Comparison of ENCODE assay signal across 1 mouse cellular context in the genomic region with DNA sequence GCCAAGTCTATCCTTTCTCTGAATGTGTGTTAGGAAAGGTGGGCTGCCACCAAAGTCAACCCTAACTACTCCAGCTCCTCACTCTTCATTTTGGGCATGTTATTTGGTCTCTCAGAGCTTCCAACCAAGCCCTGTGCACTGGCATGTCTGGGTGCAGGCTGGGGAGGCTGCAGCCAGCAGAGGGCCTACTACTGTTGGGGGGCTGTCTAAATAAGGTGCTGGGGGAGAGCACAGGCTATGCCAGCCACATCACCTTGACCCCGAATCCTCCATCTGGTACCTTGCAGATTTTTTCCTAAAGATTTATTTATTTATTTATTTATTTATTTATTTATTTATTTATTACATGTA.
TF ChIP-seq lines count a peak whose summit lies in the region.

No protein-coding gene starts in this region.

TF ChIP-seq in MEL, 35 proteins besides CTCF, POLR2A, EP300 and RAD21:
- TF ChIP-seq CHD1 (IDR thresholded peaks at IDR 0.05; ENCODE audit: low read depth, low read length), result no peak
- TF ChIP-seq ZKSCAN1 (IDR thresholded peaks at IDR 0.05; ENCODE audit: low read depth, low read length), result no peak
- no peak for TF ChIP-seq MYC (IDR thresholded peaks at IDR 0.05; ENCODE audit: low read depth, low read length)
- no peak for TF ChIP-seq UBTF (IDR thresholded peaks at IDR 0.05; ENCODE audit: borderline replicate concordance, insufficient read depth, low read depth, low read length)
- TF ChIP-seq TAL1 (IDR thresholded peaks at IDR 0.05; ENCODE audit: low read length), result no peak
- no peak for TF ChIP-seq GATA1 (IDR thresholded peaks at IDR 0.05; ENCODE audit: low read depth, low read length)
- no peak for TF ChIP-seq MAZ (IDR thresholded peaks at IDR 0.05; ENCODE audit: low read depth, low read length)
- no peak for TF ChIP-seq RCOR1 (IDR thresholded peaks at IDR 0.05; ENCODE audit: low read depth, low read length)
- TF ChIP-seq TBP (IDR thresholded peaks at IDR 0.05; ENCODE audit: low read depth, low read length), result no peak
